In the genomic region with DNA sequence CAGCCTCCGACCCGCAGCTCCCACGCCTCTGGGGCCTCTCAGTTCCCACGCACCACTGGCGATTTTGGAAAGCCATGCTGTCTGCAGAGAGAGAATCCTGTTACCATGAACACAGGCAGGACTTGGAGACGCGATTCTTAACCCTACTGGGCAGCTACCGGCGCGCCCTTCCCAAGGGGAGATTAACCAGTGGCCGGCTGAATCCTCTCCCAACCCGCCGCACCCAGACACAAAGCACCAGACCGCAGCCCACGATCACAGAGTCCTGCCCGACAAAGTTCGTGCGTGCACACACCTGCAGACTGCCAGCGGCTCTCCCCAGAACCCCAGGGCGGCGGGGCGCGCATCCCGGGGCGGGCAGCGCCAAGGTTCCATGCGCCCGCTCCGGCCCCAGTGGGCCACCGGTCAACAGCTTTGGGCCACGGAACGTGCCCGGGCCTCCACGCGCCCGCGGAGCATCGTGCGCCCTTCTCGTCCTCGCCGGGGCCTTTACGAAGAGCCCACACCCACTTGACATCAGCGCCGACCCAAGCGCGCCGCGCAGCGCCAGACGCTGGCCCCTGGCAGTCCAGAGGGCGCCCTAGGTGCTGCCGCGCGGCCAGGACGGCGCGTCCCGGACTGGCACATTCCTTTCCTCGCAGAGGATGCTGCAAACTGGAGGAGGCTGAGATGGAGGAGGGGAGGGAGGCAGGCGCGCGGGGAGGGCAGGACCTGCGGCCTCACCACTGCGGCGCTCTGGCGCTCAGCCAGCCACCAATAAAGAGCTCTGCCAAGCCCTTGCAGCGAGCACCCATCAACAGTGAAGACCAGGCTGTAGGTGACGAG, we compare ENCODE assay signal across 9 mouse cellular contexts.
DNase-seq lines count a peak whose midpoint lies in the region; ATAC-seq and TF ChIP-seq lines count a peak whose summit lies in the region.
"Had no signal": no experiment of that assay in that cellular context is flagged by ENCODE, and none has a peak within 500 bp of the region (broad histone marks: within the 10 kb centered on the region; RNA-seq: fewer than 3 reads in every experiment).

No protein-coding gene starts in this region.

- 0 out of 2 replicates have a peak, but pooled peaks cover 13% of the 10 kb centered on the region for H3K27me3 ChIP-seq in heart, embryonic 14.5 days (ENCODE audit: control insufficient read depth, insufficient read depth, low read length)
- no peaks in the 10 kb centered on the region; the same call in 1 of the 2 replicates for H3K27me3 ChIP-seq in kidney, postnatal 0 days (ENCODE audit: insufficient read depth, low read length)
- no peaks in the 10 kb centered on the region for H3K27me3 ChIP-seq in stomach, postnatal 0 days (ENCODE audit: control insufficient read depth, insufficient read depth, low read length)

- no peak for TF ChIP-seq EP300 in stomach, postnatal 0 days (optimal IDR thresholded peaks at IDR 0.05)

- peak overlapping the region; percentile 82 for H3K9ac ChIP-seq in heart, embryonic 14.5 days (ENCODE audit: low read length)
- H3K9ac ChIP-seq in kidney, postnatal 0 days (ENCODE audit: low read depth, low read length), result 0 out of 2 replicates have a peak overlapping the region, but pooled peaks have one; percentile 36
- H3K9ac ChIP-seq in stomach, postnatal 0 days (ENCODE audit: low read length), result peak overlapping the region; percentile 27; the same call in 1 of the 2 replicates

- peaks cover 34 to 52% of the 10 kb centered on the region in 2 experiments for H3K4me1 ChIP-seq in heart, embryonic 14.5 days (ENCODE audit: control insufficient read depth in 2 of 2, insufficient read depth in 2 of 2, low read length in 2 of 2)
- H3K4me1 ChIP-seq in kidney, postnatal 0 days (replicated peaks; ENCODE audit: insufficient read depth, low read length), result peaks cover 11% of the 10 kb centered on the region; the same call in 1 of the 2 replicates
- H3K4me1 ChIP-seq in stomach, postnatal 0 days (replicated peaks; ENCODE audit: control insufficient read depth, insufficient read depth), result 0 out of 2 replicates have a peak, but pooled peaks cover 5% of the 10 kb centered on the region

- ATAC-seq in heart, embryonic 14.5 days (ENCODE audit: insufficient number of reproducible peaks, insufficient read depth, low FRiP score, low read depth), result peak; percentile 89
- peak; percentile 61 for ATAC-seq in kidney, postnatal 0 days (replicated peaks; ENCODE audit: low FRiP score, low read depth)
- peak; percentile 43 for ATAC-seq in stomach, postnatal 0 days (ENCODE audit: low FRiP score, low TSS enrichment)

- no peaks in the 10 kb centered on the region for H3K9me3 ChIP-seq in heart, embryonic 14.5 days (ENCODE audit: control insufficient read depth, low read length)
- no peaks in the 10 kb centered on the region for H3K9me3 ChIP-seq in kidney, postnatal 0 days (replicated peaks; ENCODE audit: low read length)
- no peaks in the 10 kb centered on the region for H3K9me3 ChIP-seq in stomach, postnatal 0 days (ENCODE audit: control insufficient read depth, low read length)

- H3K27ac ChIP-seq in heart, embryonic 14.5 days (replicated peaks in 1 of 2; ENCODE audit: control insufficient read depth in 1 of 2, insufficient read depth in 1 of 2, low read depth in 2 of 2, low read length in 2 of 2), result peak overlapping the region; percentile 90 to 93
- no peak overlapping the region for H3K27ac ChIP-seq in kidney, postnatal 0 days
- no peak overlapping the region for H3K27ac ChIP-seq in stomach, postnatal 0 days (replicated peaks)
- H3K27ac ChIP-seq: macrophage had no signal

- peak overlapping the region; percentile 66 to 78 for H3K4me3 ChIP-seq in heart, embryonic 14.5 days (ENCODE audit: control insufficient read depth in 1 of 2, insufficient read depth in 1 of 2, low read depth in 1 of 2, low read length in 2 of 2)
- peak overlapping the region; percentile 36 for H3K4me3 ChIP-seq in kidney, postnatal 0 days (replicated peaks; ENCODE audit: low read depth, low read length)
- H3K4me3 ChIP-seq in stomach, postnatal 0 days (ENCODE audit: low read depth, low read length), result peak overlapping the region; percentile 40

- peak; percentile 96 for DNase-seq in heart, adult 11 months
- no peak for DNase-seq in heart, adult 8-10 months (ENCODE audit: low spot score)
- peak; percentile 73 for DNase-seq in embryo, embryonic 10 days (ENCODE audit: low spot score)
- DNase-seq in kidney, postnatal 0 days (ENCODE audit: low spot score), result peak; percentile 61
- DNase-seq in lung, postnatal 14 days, result peak; percentile 38
- DNase-seq in stomach, postnatal 0 days (ENCODE audit: low spot score), result peak; percentile 64
- DNase-seq in spleen, postnatal 36 days (ENCODE audit: low spot score in 2 of 2), result no peak

- peak overlapping the region; percentile 83 for H3K4me2 ChIP-seq in heart, embryonic 14.5 days (ENCODE audit: low read length)
- peak overlapping the region; percentile 89 for H3K4me2 ChIP-seq in kidney, postnatal 0 days (ENCODE audit: low read length)
- peak overlapping the region; percentile 81 for H3K4me2 ChIP-seq in stomach, postnatal 0 days (replicated peaks; ENCODE audit: low read depth)

- H3K36me3 ChIP-seq in heart, embryonic 14.5 days (ENCODE audit: control insufficient read depth, insufficient read depth, low read length), result no peaks in the 10 kb centered on the region
- H3K36me3 ChIP-seq in kidney, postnatal 0 days (ENCODE audit: insufficient read depth, low read length), result no peaks in the 10 kb centered on the region
- no peaks in the 10 kb centered on the region for H3K36me3 ChIP-seq in stomach, postnatal 0 days (ENCODE audit: control insufficient read depth, insufficient read depth, low read length)

- 2% methylated on average over 69 of the region's 69 CpGs for WGBS in heart, embryonic 14.5 days
- WGBS in kidney, postnatal 0 days, result under 1% methylated on average over 68 of the region's 69 CpGs
- 1% methylated on average over 69 of the region's 69 CpGs for WGBS in stomach, postnatal 0 days

- no peak for TF ChIP-seq CTCF in kidney, postnatal 0 days (IDR thresholded peaks at IDR 0.05; ENCODE audit: low read depth)
- peak; percentile 27; the same call in 1 of the 2 replicates for TF ChIP-seq CTCF in stomach, postnatal 0 days (IDR thresholded peaks at IDR 0.05; ENCODE audit: low read depth)

Comparison
In these comparisons a context has a peak if more than half of its experiments do, and no peak if none do; other contexts are left out.
1. DNase-seq: peak in heart, adult 11 months (single experiment), embryo, embryonic 10 days (single experiment), kidney, postnatal 0 days (single experiment), lung, postnatal 14 days (single experiment) and stomach, postnatal 0 days (single experiment); none in heart, adult 8-10 months (single experiment) and spleen, postnatal 36 days (0 of 2).
2. H3K27ac ChIP-seq: peak in heart, embryonic 14.5 days (2 of 2); none in kidney, postnatal 0 days (single experiment) and stomach, postnatal 0 days (single experiment).
3. H3K9ac ChIP-seq: peak in every context shown above with its lines; median percentile 82 in heart, embryonic 14.5 days; 36 in kidney, postnatal 0 days; 27 in stomach, postnatal 0 days.
4. Peak in every context shown above with its lines, with median percentiles within 50 percentile points of each other: ATAC-seq, H3K4me2 ChIP-seq and H3K4me3 ChIP-seq.